Comparison of ENCODE assay signal across 22 mouse cellular contexts in genomic region chr7:126736122-126736521, GRCm38 (mm10).
"Had no signal": no experiment of that assay in that cellular context is flagged by ENCODE, and none has a peak within 500 bp of the region (broad histone marks: within the 10 kb centered on the region; RNA-seq: fewer than 3 reads in every experiment).

No protein-coding gene starts in this region.

- H3K4me3 ChIP-seq: gastrocnemius, adult 2 months; heart, adult 2 months; heart, embryonic 13.5 days; heart, embryonic 15.5 days; intestine, embryonic 15.5 days; left cerebral cortex, adult 2 months; limb, embryonic 10.5 days; limb, embryonic 12.5 days; liver, embryonic 12.5 days had no signal

- H3K4me1 ChIP-seq: heart, embryonic 13.5 days; heart, embryonic 15.5 days; intestine, embryonic 15.5 days; limb, embryonic 10.5 days; limb, embryonic 12.5 days; liver, embryonic 12.5 days had no signal

- ATAC-seq: hindbrain, embryonic 16.5 days; inflammation-experienced regulatory T-cells, adult 6 months; intestine, embryonic 15.5 days; intestine, postnatal 0 days; liver, embryonic 12.5 days had no signal

- H3K27ac ChIP-seq: gastrocnemius, adult 2 months; heart, adult 2 months; heart, embryonic 13.5 days; heart, embryonic 15.5 days; hindbrain, embryonic 14.5 days; intestine, embryonic 15.5 days; kidney, postnatal 0 days; left cerebral cortex, adult 2 months; limb, embryonic 10.5 days; limb, embryonic 12.5 days; liver, embryonic 12.5 days had no signal

- H3K36me3 ChIP-seq: heart, embryonic 13.5 days; heart, embryonic 15.5 days; intestine, embryonic 15.5 days; limb, embryonic 10.5 days; limb, embryonic 12.5 days; liver, embryonic 12.5 days had no signal

- H3K9me3 ChIP-seq: heart, embryonic 13.5 days; heart, embryonic 15.5 days; intestine, embryonic 15.5 days; limb, embryonic 10.5 days; limb, embryonic 12.5 days; liver, embryonic 12.5 days had no signal

- H3K27me3 ChIP-seq: heart, embryonic 13.5 days; heart, embryonic 15.5 days; intestine, embryonic 15.5 days; limb, embryonic 12.5 days; liver, embryonic 12.5 days had no signal

- H3K9ac ChIP-seq: heart, embryonic 13.5 days; heart, embryonic 15.5 days; hindbrain, embryonic 14.5 days; intestine, embryonic 15.5 days; limb, embryonic 12.5 days; liver, embryonic 12.5 days had no signal

- DNase-seq: gastrocnemius, adult 2 months; gastrocnemius, postnatal 10 days; gastrocnemius, postnatal 25 days; heart, adult 2 months; heart, postnatal 14 days; heart, postnatal 36 days; kidney, adult 2 months; kidney, postnatal 14 days; kidney, postnatal 36 days had no signal

- H3K4me2 ChIP-seq: heart, embryonic 11.5 days; heart, embryonic 13.5 days; heart, embryonic 15.5 days; hindbrain, embryonic 14.5 days; intestine, embryonic 15.5 days; limb, embryonic 12.5 days; liver, embryonic 12.5 days had no signal
